Mouse (Mus musculus) kidney, adult 2 months (tissue): Measurements from ENCODE around the gene Fam193a.

Source experiments
- CTCF ChIP-seq: fragments of 200-500 bp; conservative IDR thresholded peaks from 2 replicates; pipeline ENCODE4 v1.5.1; 2011; ENCODE audit warnings: low read depth, mild to moderate bottlenecking, control low read depth, low read length, moderate library complexity, mixed read lengths; ENCODE audit not compliant: insufficient read depth, insufficient read length
- POLR2A ChIP-seq: fragments of 200-500 bp; IDR thresholded peaks from one replicate; pipeline ENCODE4 v1.6.1; 2011; ENCODE audit warnings: low read depth, low read length, control low read depth

GRCm38 (mm10) chr5:34466079-34466478, 96.3 kb downstream of the Fam193a start:
- TF ChIP-seq CTCF (no peak), POLR2A (no peak)
